Mouse (Mus musculus) embryonic facial prominence, embryonic 13.5 days (tissue): ENCODE measurements around the gene Arl8b. TPM values are rescaled to one million over a fixed set of nuclear protein-coding genes. Genes with fewer than 3 reads are reported as not detected.
A peak's percentile ranks its signal among the peaks of the same experiment; 100 is the strongest.

Experiments
- ATAC-seq: fragments of 200-750 bp; cut with Nextera tagmentation; 2 replicates; pipeline ENCODE4 v1.8.0; 2017; ENCODE audit warnings: low read depth; ENCODE audit not compliant: insufficient number of reproducible peaks, insufficient read depth, low FRiP score, low TSS enrichment
- H3K27ac ChIP-seq: fragments of 300-500 bp; sonication (generic); 2 replicates; pipeline ENCODE4 v1.5.1; 2015; ENCODE audit warnings: moderate library complexity, mild to moderate bottlenecking, inconsistent platforms
- H3K27me3 ChIP-seq: fragments of 300-500 bp; sonication (generic); 2 replicates; pipeline ENCODE4 v1.6.1; 2015; ENCODE audit warnings: mild to moderate bottlenecking, inconsistent platforms
- H3K36me3 ChIP-seq: fragments of 300-500 bp; sonication (generic); 2 replicates; pipeline ENCODE4 v1.6.1; 2015; ENCODE audit warnings: mild to moderate bottlenecking, inconsistent platforms
- H3K4me1 ChIP-seq: fragments of 300-500 bp; sonication (generic); 2 replicates; pipeline ENCODE4 v1.6.1; 2015; ENCODE audit warnings: inconsistent platforms
- H3K4me2 ChIP-seq: fragments of 300-500 bp; sonication (generic); 2 replicates; pipeline ENCODE4 v1.6.1; 2015; ENCODE audit warnings: moderate library complexity, mild to moderate bottlenecking, inconsistent platforms
- H3K4me3 ChIP-seq: fragments of 300-500 bp; sonication (generic); 2 replicates; pipeline ENCODE4 v1.5.1; 2015; ENCODE audit warnings: mild to moderate bottlenecking, inconsistent platforms
- H3K9ac ChIP-seq: fragments of 300-500 bp; sonication (generic); 2 replicates; pipeline ENCODE4 v1.6.1; 2015; ENCODE audit warnings: mild to moderate bottlenecking, inconsistent platforms
- H3K9me3 ChIP-seq: fragments of 300-500 bp; sonication (generic); 2 replicates; pipeline ENCODE4 v1.6.1; 2016; ENCODE audit warnings: inconsistent platforms
- WGBS: fragments of 180-500 bp; shearing (Covaris S2); methylation state at CpG from one replicate; pipeline ENCODE4 v1.1.7; 2015; ENCODE audit warnings: mixed read lengths; 5-methylcytosine and 5-hydroxymethylcytosine counted together
- polyA plus RNA-seq: library from polyadenylated mRNA; unstranded; fragments of >200 nt; fragmentation: Nextera tagmentation; extraction: Ambion mirVana; gene quantifications from 2 replicates; pipeline ENCODE4 v1.2.1, GENCODE M21; 2015

Arl8b gene
- polyA plus RNA-seq, result 63.3 and 70.2 TPM in 2 replicates

DNA sequence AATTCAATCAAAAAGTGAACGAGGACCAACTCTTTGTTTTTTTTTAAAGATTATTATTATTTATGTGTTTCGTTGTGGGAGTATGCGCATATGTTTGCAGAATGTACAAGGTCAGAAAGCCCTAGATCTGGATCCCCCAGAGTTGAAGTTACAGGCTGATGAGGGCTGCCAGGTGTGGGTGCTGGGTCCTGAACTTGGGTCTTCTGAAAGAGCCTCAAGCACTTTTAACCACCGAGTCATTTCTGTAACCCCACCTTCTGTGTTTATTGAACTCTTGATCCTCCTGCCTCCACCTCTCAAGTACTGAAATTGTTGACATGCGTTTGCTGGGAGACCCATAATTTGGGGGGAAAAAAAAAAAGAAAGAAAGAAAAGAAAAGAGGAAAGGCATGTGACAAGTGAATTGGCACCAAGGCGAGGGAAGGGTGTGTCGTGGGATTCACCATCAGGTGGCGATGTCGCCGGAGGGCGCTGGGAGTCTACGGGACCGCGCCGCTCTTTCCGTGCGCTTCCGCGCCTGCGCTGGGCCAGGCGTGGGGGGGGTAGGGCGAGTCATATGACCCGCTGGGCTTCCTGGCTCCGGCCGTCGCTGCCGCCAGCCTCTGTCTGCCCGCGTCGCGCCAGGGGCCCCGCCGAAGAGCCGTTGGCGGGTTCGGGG, at the start of gene Arl8b:
Gene Arl8b (plus strand): TSS at position 574 of the 658 bp plus-strand sequence.
- WGBS, result 9% methylated on average over 36 of the region's 36 CpGs
- peak; percentile 91 for ATAC-seq
- H3K4me2 ChIP-seq, result peak within 1 kb of the TSS; percentile 85
- H3K9ac ChIP-seq, result peak within 1 kb of the TSS; percentile 97
- H3K4me3 ChIP-seq, result peak within 1 kb of the TSS; percentile 100
- no peaks in the 10 kb centered on the region for H3K36me3 ChIP-seq
- H3K4me1 ChIP-seq, result peaks cover 17% of the 10 kb centered on the region
- no peaks in the 10 kb centered on the region for H3K27me3 ChIP-seq
- no peaks in the 10 kb centered on the region for H3K9me3 ChIP-seq
- peak within 1 kb of the TSS; percentile 80 for H3K27ac ChIP-seq

DNA sequence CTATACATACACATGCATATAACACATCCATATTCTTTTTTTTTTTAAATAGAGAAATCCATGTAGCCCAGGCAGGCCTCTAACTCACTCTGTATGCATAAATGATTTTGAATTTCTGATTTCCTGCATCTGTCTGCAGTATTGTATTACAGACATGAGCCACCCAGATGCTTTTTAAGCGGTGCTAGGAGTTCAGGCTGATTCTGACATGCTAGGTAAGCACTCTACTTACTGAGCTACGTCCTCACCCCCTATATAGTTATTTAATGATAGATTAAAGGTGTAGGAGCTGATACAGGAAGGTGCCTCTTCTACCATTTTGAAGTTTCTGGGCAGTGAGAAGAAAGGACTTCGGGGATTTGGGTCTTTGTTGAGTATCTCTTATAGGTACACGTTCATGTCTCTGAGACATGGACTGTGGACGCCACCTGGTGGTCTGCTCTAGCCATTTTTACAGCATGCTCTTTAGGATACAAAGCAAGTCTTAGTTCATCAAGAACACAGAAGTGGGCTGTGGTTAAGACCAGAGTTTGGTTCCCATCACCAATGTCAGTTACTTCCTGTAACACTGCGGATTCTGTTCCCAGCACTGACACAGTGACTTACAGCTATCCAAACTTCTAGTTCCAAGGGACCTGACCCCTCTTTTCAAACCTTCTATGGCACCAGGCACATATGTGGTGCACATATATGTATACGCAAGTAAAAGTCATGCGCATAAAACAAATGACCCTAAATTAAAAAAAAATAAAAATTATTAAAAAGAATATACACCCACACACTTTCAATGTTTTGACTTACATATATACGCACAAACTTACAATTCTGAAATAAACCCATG, 46.8 kb upstream of the Arl8b start:
- Histone ChIP-seq H3K9ac (no peak overlapping the region), H3K4me1 (peaks cover 12% of the 10 kb centered on the region), H3K27me3 (0 out of 2 replicates have a peak, but pooled peaks cover 7% of the 10 kb centered on the region), H3K4me3 (no peak overlapping the region), H3K9me3 (no peaks in the 10 kb centered on the region), H3K4me2 (no peak overlapping the region), H3K27ac (no peak overlapping the region), H3K36me3 (no peaks in the 10 kb centered on the region)
- 0 out of 2 replicates have a peak, but pooled peaks have one; percentile 53 for ATAC-seq
- 49% methylated on average over 9 of the region's 9 CpGs for WGBS

DNA sequence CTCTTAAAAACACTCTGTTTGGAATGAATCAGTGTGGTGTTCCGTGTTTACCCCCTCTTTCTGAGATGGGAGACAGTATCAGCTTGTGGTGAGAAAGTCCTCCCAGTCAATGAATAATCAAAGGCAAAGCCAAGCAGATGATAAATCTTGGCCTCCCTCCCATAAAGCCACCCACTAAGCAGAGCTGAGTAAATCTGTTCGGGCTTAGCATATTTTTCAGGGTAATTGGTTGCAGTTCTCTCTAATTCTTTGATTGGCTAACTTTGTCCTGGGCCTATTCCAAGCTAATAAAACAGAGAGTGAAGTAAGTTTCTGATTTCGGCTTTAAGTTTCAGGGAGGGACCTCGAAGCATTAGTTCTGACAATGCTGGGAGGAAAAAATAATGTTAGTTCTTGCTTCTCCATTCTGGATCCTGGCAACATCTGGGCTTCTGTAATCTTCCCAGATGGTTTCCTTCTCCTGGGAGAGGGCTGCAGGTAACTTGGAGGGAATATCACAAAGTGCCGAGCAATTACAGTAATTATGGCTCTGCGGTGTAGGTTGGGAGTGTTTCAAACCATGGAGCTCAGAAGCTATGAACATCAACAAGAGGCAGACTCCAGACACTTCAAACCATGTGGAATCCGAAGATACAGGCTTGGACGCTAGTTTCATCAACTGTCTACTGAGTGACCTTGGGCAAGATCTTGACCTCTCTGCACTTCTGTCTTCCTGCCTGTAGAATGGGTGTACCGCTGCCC, 44.3 kb upstream of the Arl8b start:
- H3K4me1 ChIP-seq, result peaks cover 12% of the 10 kb centered on the region
- no peaks in the 10 kb centered on the region for H3K9me3 ChIP-seq
- H3K4me3 ChIP-seq, result no peak overlapping the region
- no peaks in the 10 kb centered on the region for H3K36me3 ChIP-seq
- no peak overlapping the region for H3K4me2 ChIP-seq
- no peak overlapping the region for H3K9ac ChIP-seq
- 39% methylated on average over 9 of the region's 9 CpGs for WGBS
- ATAC-seq, result peak; percentile 58
- 0 out of 2 replicates have a peak, but pooled peaks cover 7% of the 10 kb centered on the region for H3K27me3 ChIP-seq
- H3K27ac ChIP-seq, result 0 out of 2 replicates have a peak overlapping the region, but pooled peaks have one; percentile 13

DNA sequence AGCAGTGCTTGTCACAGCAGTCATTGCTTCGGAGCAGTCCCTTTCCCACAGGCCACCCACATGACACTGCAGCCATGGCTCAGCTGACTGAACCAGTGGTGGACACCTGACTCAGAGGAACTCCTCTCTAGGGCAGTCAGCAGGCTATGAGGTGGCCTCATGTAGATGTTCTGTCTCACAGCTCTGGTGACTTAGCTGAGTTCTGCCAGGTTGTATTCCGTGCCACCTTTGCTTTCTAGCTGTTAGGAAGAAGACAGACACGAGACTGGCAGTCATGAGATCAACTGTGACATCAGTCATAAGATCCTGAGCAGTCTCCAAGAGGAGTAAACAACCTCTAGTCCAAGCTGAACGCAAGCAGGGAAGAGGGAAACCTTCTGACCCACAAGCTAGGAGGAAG, 42.3 kb upstream of the Arl8b start:
- Histone ChIP-seq H3K4me1 (peaks cover 12% of the 10 kb centered on the region), H3K27ac (no peak overlapping the region), H3K27me3 (0 out of 2 replicates have a peak, but pooled peaks cover 7% of the 10 kb centered on the region), H3K9ac (no peak overlapping the region), H3K9me3 (no peaks in the 10 kb centered on the region), H3K36me3 (no peaks in the 10 kb centered on the region), H3K4me3 (no peak overlapping the region), H3K4me2 (no peak overlapping the region)
- WGBS, result 79% methylated on average over 4 of the region's 4 CpGs
- no peak for ATAC-seq

DNA sequence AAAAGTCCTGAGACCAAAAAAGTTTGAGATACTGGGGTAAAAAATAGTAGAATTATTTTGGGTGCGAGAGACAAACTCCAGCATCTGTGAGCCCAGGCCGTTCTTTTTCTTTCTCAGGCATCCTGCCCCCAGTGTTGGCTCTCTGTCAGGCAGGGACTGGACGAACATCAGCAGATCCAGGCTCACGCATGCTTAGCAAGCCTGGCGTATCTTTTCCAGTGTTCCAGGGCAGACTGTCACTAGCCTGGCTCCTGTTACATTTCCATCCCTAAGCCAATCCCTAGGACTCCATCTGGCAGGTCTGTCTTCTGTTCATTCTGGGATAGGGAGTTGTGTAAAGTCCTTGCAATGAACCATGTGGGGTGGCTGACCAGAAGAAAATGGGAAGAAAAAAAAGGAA, 39.2 kb upstream of the Arl8b start:
- no peak overlapping the region for H3K4me3 ChIP-seq
- H3K9me3 ChIP-seq, result no peaks in the 10 kb centered on the region
- no peak overlapping the region for H3K27ac ChIP-seq
- no peaks in the 10 kb centered on the region for H3K36me3 ChIP-seq
- no peak for ATAC-seq
- H3K4me2 ChIP-seq, result no peak overlapping the region
- 70% methylated on average over 5 of the region's 5 CpGs for WGBS
- H3K4me1 ChIP-seq, result peaks cover 6% of the 10 kb centered on the region
- H3K9ac ChIP-seq, result no peak overlapping the region
- H3K27me3 ChIP-seq, result 0 out of 2 replicates have a peak, but pooled peaks cover 7% of the 10 kb centered on the region

DNA sequence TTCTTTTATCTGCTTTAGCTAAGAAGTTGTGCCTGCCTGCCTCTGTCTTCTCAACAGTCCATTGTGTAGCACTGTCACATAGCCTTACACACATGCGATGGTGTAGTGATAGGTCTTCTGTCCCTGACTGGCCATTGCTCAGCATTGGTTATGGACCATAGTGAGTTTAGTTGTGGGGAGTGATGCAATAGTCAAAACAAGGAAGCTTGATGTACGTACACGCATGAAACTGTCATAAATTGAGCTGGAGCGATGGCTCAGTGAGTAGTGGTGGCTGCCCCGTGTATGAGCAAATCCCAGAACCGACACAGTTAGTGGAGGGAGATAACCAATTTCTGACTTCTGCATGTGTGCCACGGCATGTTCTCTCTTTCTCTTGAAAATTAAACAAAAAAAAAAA, 31.6 kb upstream of the Arl8b start:
- Histone ChIP-seq H3K4me1 (no peaks in the 10 kb centered on the region), H3K27me3 (no peaks in the 10 kb centered on the region), H3K4me2 (no peak overlapping the region), H3K9me3 (no peaks in the 10 kb centered on the region), H3K36me3 (no peaks in the 10 kb centered on the region), H3K27ac (no peak overlapping the region), H3K9ac (no peak overlapping the region), H3K4me3 (no peak overlapping the region)
- 89% methylated on average over 7 of the region's 7 CpGs for WGBS
- no peak for ATAC-seq

DNA sequence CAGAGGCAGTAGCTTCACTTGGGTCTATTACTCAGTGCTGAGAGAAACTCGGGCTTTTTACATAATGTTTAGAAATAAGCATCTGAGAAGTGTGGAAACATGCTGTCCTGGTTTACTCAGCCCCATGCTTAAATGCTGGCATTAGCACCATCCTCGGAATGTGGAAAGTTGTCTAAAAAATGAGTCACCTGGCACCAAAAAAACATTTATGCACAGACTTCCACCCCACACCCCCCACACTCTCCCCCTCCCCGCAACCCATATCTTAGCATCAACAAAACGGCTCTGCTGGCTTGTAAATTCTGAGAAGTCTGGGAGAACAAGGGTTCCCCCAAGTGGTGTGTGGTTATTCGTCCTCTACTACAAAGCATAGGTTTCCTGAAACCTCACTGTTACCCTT, 30.5 kb upstream of the Arl8b start:
- Histone ChIP-seq H3K4me2 (no peak overlapping the region), H3K9me3 (no peaks in the 10 kb centered on the region), H3K27ac (no peak overlapping the region), H3K36me3 (no peaks in the 10 kb centered on the region), H3K4me3 (no peak overlapping the region), H3K4me1 (no peaks in the 10 kb centered on the region), H3K9ac (no peak overlapping the region), H3K27me3 (no peaks in the 10 kb centered on the region)
- no peak for ATAC-seq
- WGBS, result 57% methylated on average over 5 of the region's 5 CpGs

DNA sequence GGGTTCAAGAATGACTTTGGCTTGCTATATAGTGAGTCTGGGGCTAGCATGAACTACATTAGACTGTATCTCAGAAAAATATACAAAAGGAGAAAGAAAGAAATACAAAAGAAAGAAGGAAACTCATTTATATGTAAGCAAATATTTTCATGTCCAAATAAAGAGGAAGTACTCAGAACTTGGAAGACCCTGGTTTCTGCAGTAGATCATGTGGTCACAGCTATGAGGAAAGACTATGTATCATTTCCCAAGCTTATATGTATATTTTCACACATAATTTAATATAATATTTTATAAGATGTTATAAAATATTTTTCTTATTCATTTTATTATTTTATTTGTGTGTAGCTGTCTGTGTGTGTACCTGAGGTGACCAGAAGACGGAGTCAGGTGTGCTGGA, 29.4 kb upstream of the Arl8b start:
- no peaks in the 10 kb centered on the region for H3K4me1 ChIP-seq
- no peak for ATAC-seq
- no peak overlapping the region for H3K9ac ChIP-seq
- no peak overlapping the region for H3K4me3 ChIP-seq
- no peaks in the 10 kb centered on the region for H3K27me3 ChIP-seq
- no peak overlapping the region for H3K27ac ChIP-seq
- 89% methylated on average over 1 of the region's 1 CpGs for WGBS
- H3K36me3 ChIP-seq, result no peaks in the 10 kb centered on the region
- no peaks in the 10 kb centered on the region for H3K9me3 ChIP-seq
- H3K4me2 ChIP-seq, result no peak overlapping the region

DNA sequence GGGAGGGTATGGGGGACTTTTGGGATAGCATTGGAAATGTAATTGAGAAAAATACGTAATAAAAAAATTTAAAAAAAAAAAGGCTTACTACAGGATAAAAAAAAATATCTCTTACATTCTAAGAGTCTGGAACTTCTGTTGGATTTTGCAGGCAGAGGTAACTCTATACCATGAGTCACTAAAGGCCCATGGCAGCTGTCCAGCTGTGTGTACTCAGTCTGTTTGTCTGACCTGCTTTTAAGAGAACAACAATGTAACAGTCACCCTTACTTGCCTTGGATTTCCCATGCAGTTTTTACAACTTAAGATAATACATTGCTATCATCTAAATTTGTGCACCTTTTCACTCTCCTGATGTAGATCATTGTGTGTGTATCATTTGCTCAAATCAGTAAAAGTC, 28.5 kb upstream of the Arl8b start:
- ATAC-seq, result no peak

DNA sequence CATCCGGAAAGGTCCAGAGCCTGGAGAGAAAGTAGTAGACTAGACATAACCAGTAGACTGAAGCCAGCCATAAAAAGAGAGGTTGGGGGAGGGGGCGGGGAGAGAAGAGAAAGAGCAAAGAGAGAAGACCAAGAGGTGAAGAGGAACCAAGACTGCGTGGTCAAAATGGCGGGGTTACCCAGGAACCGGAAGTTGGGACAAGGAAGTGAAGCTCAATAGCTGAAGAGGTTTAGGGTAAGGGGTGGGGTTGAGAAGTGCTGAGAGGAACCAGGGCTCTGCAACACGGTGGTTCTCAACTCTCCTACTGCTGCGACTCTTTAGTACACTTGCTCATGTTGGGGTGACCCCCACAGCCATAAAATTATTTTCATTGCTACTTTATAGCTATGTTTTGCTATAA, 27.0 kb upstream of the Arl8b start:
- no peaks in the 10 kb centered on the region for H3K9me3 ChIP-seq
- no peak overlapping the region for H3K4me3 ChIP-seq
- H3K27ac ChIP-seq, result no peak overlapping the region
- H3K4me1 ChIP-seq, result no peaks in the 10 kb centered on the region
- no peaks in the 10 kb centered on the region for H3K27me3 ChIP-seq
- no peak overlapping the region for H3K4me2 ChIP-seq
- H3K36me3 ChIP-seq, result no peaks in the 10 kb centered on the region
- H3K9ac ChIP-seq, result no peak overlapping the region
- ATAC-seq, result no peak
- 88% methylated on average over 7 of the region's 7 CpGs for WGBS

More for the DNA sequence above, 28.5 kb upstream of the Arl8b start:
- H3K4me2 ChIP-seq, result no peak overlapping the region
- no peaks in the 10 kb centered on the region for H3K36me3 ChIP-seq
- H3K27ac ChIP-seq, result no peak overlapping the region
- H3K27me3 ChIP-seq, result no peaks in the 10 kb centered on the region
- no peak overlapping the region for H3K4me3 ChIP-seq
- H3K9ac ChIP-seq, result no peak overlapping the region
- 60% methylated on average over 1 of the region's 1 CpGs for WGBS
- H3K4me1 ChIP-seq, result no peaks in the 10 kb centered on the region
- H3K9me3 ChIP-seq, result no peaks in the 10 kb centered on the region

DNA sequence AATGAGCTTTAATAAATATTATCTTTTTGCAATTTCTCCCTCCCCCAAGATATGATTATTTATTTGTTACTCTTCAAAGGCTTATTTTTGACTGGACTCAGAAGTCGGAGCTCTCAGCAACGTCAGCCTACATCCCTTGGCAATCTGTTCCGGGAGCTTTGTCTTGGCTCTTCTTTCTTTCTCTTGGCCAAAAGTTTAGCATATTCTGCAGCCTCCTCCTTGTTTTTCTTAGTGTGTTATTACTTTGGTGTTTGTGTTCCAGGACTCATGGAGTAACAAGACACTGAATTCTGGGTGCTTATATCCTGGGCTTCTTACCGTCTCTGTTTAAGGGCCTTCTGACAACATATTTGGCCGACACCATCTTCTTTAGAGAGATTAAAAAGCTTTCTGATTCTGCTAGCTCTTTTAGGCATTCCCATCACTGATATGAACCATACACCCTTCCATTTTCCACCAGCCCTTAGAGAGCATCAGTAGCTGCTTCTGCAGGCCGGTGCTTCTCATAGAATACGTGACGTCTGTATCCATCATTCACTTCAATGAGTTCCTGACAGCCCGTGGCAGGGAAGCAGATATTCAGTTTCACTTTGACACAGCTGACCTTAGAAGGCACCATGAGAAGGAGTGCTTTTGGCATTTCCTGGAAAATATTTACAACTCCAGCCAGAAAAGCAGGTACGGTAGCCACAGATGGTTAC, 23.8 kb upstream of the Arl8b start:
- Histone ChIP-seq H3K36me3 (no peaks in the 10 kb centered on the region), H3K4me2 (no peak overlapping the region), H3K4me3 (no peak overlapping the region), H3K9me3 (no peaks in the 10 kb centered on the region), H3K4me1 (no peaks in the 10 kb centered on the region), H3K9ac (no peak overlapping the region), H3K27me3 (no peaks in the 10 kb centered on the region), H3K27ac (no peak overlapping the region)
- ATAC-seq, result no peak
- 73% methylated on average over 10 of the region's 10 CpGs for WGBS
